ENCODE assay signal across 9 mouse cellular contexts in the genomic region with DNA sequence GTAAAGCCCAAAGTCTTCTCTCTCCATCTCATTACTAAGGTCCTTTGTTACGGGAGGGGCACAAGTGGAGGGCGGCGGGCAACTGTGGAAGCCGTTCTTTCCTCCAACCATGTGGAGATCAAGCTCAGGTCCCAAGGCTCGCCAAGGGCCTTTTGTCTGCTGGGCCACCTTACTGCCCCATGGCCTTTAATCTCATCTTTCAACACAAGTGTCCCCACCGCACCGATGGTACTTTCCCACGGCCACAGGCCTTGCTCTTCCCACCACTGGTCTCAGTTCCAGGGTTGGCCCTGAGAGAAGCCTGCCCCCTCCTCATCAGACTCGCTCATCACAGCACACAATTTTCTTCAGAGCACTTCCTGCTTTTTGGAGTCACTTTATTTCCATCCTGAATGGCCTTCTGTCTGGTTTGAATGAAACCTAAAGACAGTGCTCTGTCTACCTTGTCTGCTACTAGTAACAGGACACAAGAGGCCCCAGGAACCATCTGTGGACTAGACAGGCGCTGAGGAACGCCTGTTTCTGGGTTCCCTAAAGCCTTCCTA. TPM values are rescaled to one million over a fixed set of nuclear protein-coding genes. Genes with fewer than 3 reads are reported as not detected.
DNase-seq lines count a peak whose midpoint lies in the region; ATAC-seq and TF ChIP-seq lines count a peak whose summit lies in the region.
"Had no signal": no experiment of that assay in that cellular context is flagged by ENCODE, and none has a peak within 500 bp of the region (broad histone marks: within the 10 kb centered on the region; RNA-seq: fewer than 3 reads in every experiment).

No protein-coding gene starts in this region.

- TF ChIP-seq EP300 in liver, embryonic 14.5 days (IDR thresholded peaks at IDR 0.05; ENCODE audit: low read depth), result no peak

- H3K27ac ChIP-seq in forebrain, embryonic 12.5 days, result 0 out of 2 replicates have a peak overlapping the region, but pooled peaks have one; percentile 9
- no peak overlapping the region for H3K27ac ChIP-seq in forebrain, embryonic 14.5 days (ENCODE audit: low read depth, low read length)
- H3K27ac ChIP-seq in liver, embryonic 14.5 days, result peak overlapping the region; percentile 96

- H3K27me3 ChIP-seq in forebrain, embryonic 12.5 days, result no peaks in the 10 kb centered on the region
- no peaks in the 10 kb centered on the region for H3K27me3 ChIP-seq in forebrain, embryonic 14.5 days (replicated peaks; ENCODE audit: control insufficient read depth, insufficient read depth, low read length)
- H3K27me3 ChIP-seq in liver, embryonic 14.5 days (ENCODE audit: control insufficient read depth, insufficient read depth, low read length), result no peaks in the 10 kb centered on the region

- ATAC-seq in forebrain, embryonic 12.5 days (ENCODE audit: low FRiP score), result no peak
- no peak for ATAC-seq in forebrain, embryonic 14.5 days
- no peak for ATAC-seq in liver, embryonic 14.5 days (ENCODE audit: insufficient read depth)
- ATAC-seq in erythroid progenitor cell, adult 5-6 weeks (replicated peaks; ENCODE audit: low FRiP score, poor library complexity, severe bottlenecking), result no peak
- no peak for ATAC-seq in monocyte, adult 5-6 weeks (replicated peaks; ENCODE audit: insufficient number of reproducible peaks, low FRiP score, low TSS enrichment, poor library complexity, severe bottlenecking)

- no peak for TF ChIP-seq CTCF in liver, embryonic 14.5 days (IDR thresholded peaks at IDR 0.05; ENCODE audit: low read depth)

- 71% methylated on average over 11 of the region's 11 CpGs for WGBS in forebrain, embryonic 12.5 days
- 71% methylated on average over 11 of the region's 11 CpGs for WGBS in forebrain, embryonic 14.5 days
- 51% methylated on average over 11 of the region's 11 CpGs for WGBS in liver, embryonic 14.5 days (ENCODE audit: insufficient replicate concordance)

- H3K4me2 ChIP-seq in forebrain, embryonic 12.5 days, result peak overlapping the region; percentile 95
- H3K4me2 ChIP-seq in forebrain, embryonic 14.5 days (ENCODE audit: low read length), result no peak overlapping the region
- peak overlapping the region; percentile 75 for H3K4me2 ChIP-seq in liver, embryonic 14.5 days (ENCODE audit: low read depth)

- peak overlapping the region; percentile 97; the same call in 1 of the 2 replicates for H3K4me3 ChIP-seq in forebrain, embryonic 12.5 days (replicated peaks)
- no peak overlapping the region for H3K4me3 ChIP-seq in forebrain, embryonic 14.5 days (ENCODE audit: low read depth, low read length)
- H3K4me3 ChIP-seq in liver, embryonic 14.5 days (ENCODE audit: insufficient read depth in 1 of 2, low read depth in 2 of 2, low read length in 2 of 2), result peak overlapping the region; percentile 85 to 98

- H3K4me1 ChIP-seq in forebrain, embryonic 12.5 days, result peaks cover 54% of the 10 kb centered on the region
- peaks cover 23% of the 10 kb centered on the region for H3K4me1 ChIP-seq in forebrain, embryonic 14.5 days (ENCODE audit: control insufficient read depth, insufficient read depth, low read length)
- peaks cover 54 to 67% of the 10 kb centered on the region in 2 experiments for H3K4me1 ChIP-seq in liver, embryonic 14.5 days (replicated peaks; ENCODE audit: control insufficient read depth in 2 of 2, insufficient read depth in 2 of 2, low read length in 1 of 2)

- peak overlapping the region; percentile 96; the same call in 1 of the 2 replicates for H3K9ac ChIP-seq in forebrain, embryonic 12.5 days
- no peak overlapping the region for H3K9ac ChIP-seq in forebrain, embryonic 14.5 days (ENCODE audit: low read length)
- peak overlapping the region; percentile 100 for H3K9ac ChIP-seq in liver, embryonic 14.5 days (replicated peaks)

- no peaks in the 10 kb centered on the region for H3K9me3 ChIP-seq in forebrain, embryonic 12.5 days
- H3K9me3 ChIP-seq in forebrain, embryonic 14.5 days (replicated peaks; ENCODE audit: control insufficient read depth, low read length), result no peaks in the 10 kb centered on the region
- no peaks in the 10 kb centered on the region for H3K9me3 ChIP-seq in liver, embryonic 14.5 days (ENCODE audit: control insufficient read depth, low read length)

- DNase-seq in forebrain, embryonic 14.5 days (ENCODE audit: low spot score), result no peak
- DNase-seq in spleen, postnatal 10 days (ENCODE audit: low spot score in 2 of 2), result peak; percentile 47 to 63
- no peak for DNase-seq in spleen, adult 12 weeks (ENCODE audit: low spot score)
- DNase-seq in liver, embryonic 14.5 days (ENCODE audit: low read depth in 3 of 3, low spot score in 3 of 3), result no peak
- DNase-seq in embryo, embryonic 11 days, result no peak
- DNase-seq: retina, postnatal 1 day had no signal

- peaks cover 15% of the 10 kb centered on the region for H3K36me3 ChIP-seq in forebrain, embryonic 12.5 days (replicated peaks)
- 0 out of 2 replicates have a peak, but pooled peaks cover 3% of the 10 kb centered on the region for H3K36me3 ChIP-seq in forebrain, embryonic 14.5 days (ENCODE audit: control insufficient read depth, insufficient read depth, low read length)
- H3K36me3 ChIP-seq in liver, embryonic 14.5 days (replicated peaks; ENCODE audit: control insufficient read depth, insufficient read depth, low read depth), result peaks cover 22% of the 10 kb centered on the region

RNA-seq across cellular contexts. Expression of a gene that starts 2.2 kb away (rescaled TPM):
- 303 and 311 TPM in 2 replicates for polyA plus RNA-seq in forebrain, embryonic 12.5 days (2016; fragmentation: Nextera tagmentation; extraction: Ambion mirVana)
- polyA plus RNA-seq in forebrain, embryonic 14.5 days (2014; fragmentation: Nextera tagmentation; extraction: Ambion mirVana), result 238 and 265 TPM in 2 replicates
- 75.0 and 75.9 TPM in 2 replicates for polyA plus RNA-seq in liver, embryonic 14.5 days (2012; rRNA removed)
- 145 and 158 TPM in 2 replicates for polyA plus RNA-seq in liver, embryonic 14.5 days (2014; fragmentation: Nextera tagmentation; extraction: Ambion mirVana)
- total RNA-seq in erythroid progenitor cell, adult 5-6 weeks (2015; ENCODE audit: low replicate concordance), result 186 and 189 TPM in 2 replicates
- total RNA-seq in erythroid progenitor cell, adult 5-6 weeks (2017; ENCODE audit: low replicate concordance), result 82.3 and 114 TPM in 2 replicates
- total RNA-seq in monocyte, adult 5-6 weeks (2017), result 43.7 to 97.6 TPM (median 59.7 TPM) in 3 replicates

RNA-seq across cellular contexts. Expression of a gene that starts 31.6 kb away (rescaled TPM):
- polyA plus RNA-seq in forebrain, embryonic 12.5 days (2016; fragmentation: Nextera tagmentation; extraction: Ambion mirVana), result 7.5 and 10.2 TPM in 2 replicates
- 5.4 and 6.8 TPM in 2 replicates for polyA plus RNA-seq in forebrain, embryonic 14.5 days (2014; fragmentation: Nextera tagmentation; extraction: Ambion mirVana)
- not detected in 2 replicates for polyA plus RNA-seq in liver, embryonic 14.5 days (2012; rRNA removed)
- polyA plus RNA-seq in liver, embryonic 14.5 days (2014; fragmentation: Nextera tagmentation; extraction: Ambion mirVana), result 0.96 and 2.1 TPM in 2 replicates
- not detected in 2 replicates for total RNA-seq in erythroid progenitor cell, adult 5-6 weeks (2015; ENCODE audit: low replicate concordance)
- total RNA-seq in erythroid progenitor cell, adult 5-6 weeks (2017; ENCODE audit: low replicate concordance), result not detected in 2 replicates
- not detected in 3 replicates for total RNA-seq in monocyte, adult 5-6 weeks (2017)

RNA-seq across cellular contexts. Expression of a gene that starts 59.0 kb away (rescaled TPM):
- polyA plus RNA-seq in forebrain, embryonic 12.5 days (2016; fragmentation: Nextera tagmentation; extraction: Ambion mirVana), result 0.95 and 1.5 TPM in 2 replicates
- polyA plus RNA-seq in forebrain, embryonic 14.5 days (2014; fragmentation: Nextera tagmentation; extraction: Ambion mirVana), result 0.11 and 0.38 TPM in 2 replicates
- polyA plus RNA-seq in liver, embryonic 14.5 days (2012; rRNA removed), result 5.4 and 17.2 TPM in 2 replicates
- polyA plus RNA-seq in liver, embryonic 14.5 days (2014; fragmentation: Nextera tagmentation; extraction: Ambion mirVana), result 12.8 and 13.2 TPM in 2 replicates
- total RNA-seq in erythroid progenitor cell, adult 5-6 weeks (2015; ENCODE audit: low replicate concordance), result 6.3 and 6.5 TPM in 2 replicates
- total RNA-seq in erythroid progenitor cell, adult 5-6 weeks (2017; ENCODE audit: low replicate concordance), result 4.4 and 8.4 TPM in 2 replicates
- total RNA-seq in monocyte, adult 5-6 weeks (2017), result 255 to 567 TPM (median 357 TPM) in 3 replicates

RNA-seq across cellular contexts. Expression of a gene that starts 59.9 kb away (rescaled TPM):
- polyA plus RNA-seq in forebrain, embryonic 12.5 days (2016; fragmentation: Nextera tagmentation; extraction: Ambion mirVana), result 31.2 and 34.5 TPM in 2 replicates
- polyA plus RNA-seq in forebrain, embryonic 14.5 days (2014; fragmentation: Nextera tagmentation; extraction: Ambion mirVana), result 21.3 and 24.8 TPM in 2 replicates
- 14.6 and 15.1 TPM in 2 replicates for polyA plus RNA-seq in liver, embryonic 14.5 days (2012; rRNA removed)
- 12.3 and 12.4 TPM in 2 replicates for polyA plus RNA-seq in liver, embryonic 14.5 days (2014; fragmentation: Nextera tagmentation; extraction: Ambion mirVana)
- total RNA-seq in erythroid progenitor cell, adult 5-6 weeks (2015; ENCODE audit: low replicate concordance), result 23.9 and 27.0 TPM in 2 replicates
- total RNA-seq in erythroid progenitor cell, adult 5-6 weeks (2017; ENCODE audit: low replicate concordance), result 16.9 and 19.5 TPM in 2 replicates
- 55.2 to 64.6 TPM (median 57.9 TPM) in 3 replicates for total RNA-seq in monocyte, adult 5-6 weeks (2017)

Comparison
In these comparisons a context has a peak if more than half of its experiments do, and no peak if none do; other contexts are left out.
1. DNase-seq: peak in spleen, postnatal 10 days (2 of 2); none in forebrain, embryonic 14.5 days (single experiment), spleen, adult 12 weeks (single experiment), liver, embryonic 14.5 days (0 of 3) and embryo, embryonic 11 days (single experiment).